Mouse (Mus musculus): ENCODE measurements around the gene Styk1. TPM values are rescaled to one million over a fixed set of nuclear protein-coding genes. Genes with fewer than 3 reads are reported as not detected.

Gene Styk1
- total RNA-seq, 2 experiments from 2014 or later, result 0.32 to 0.41 TPM

DNA sequence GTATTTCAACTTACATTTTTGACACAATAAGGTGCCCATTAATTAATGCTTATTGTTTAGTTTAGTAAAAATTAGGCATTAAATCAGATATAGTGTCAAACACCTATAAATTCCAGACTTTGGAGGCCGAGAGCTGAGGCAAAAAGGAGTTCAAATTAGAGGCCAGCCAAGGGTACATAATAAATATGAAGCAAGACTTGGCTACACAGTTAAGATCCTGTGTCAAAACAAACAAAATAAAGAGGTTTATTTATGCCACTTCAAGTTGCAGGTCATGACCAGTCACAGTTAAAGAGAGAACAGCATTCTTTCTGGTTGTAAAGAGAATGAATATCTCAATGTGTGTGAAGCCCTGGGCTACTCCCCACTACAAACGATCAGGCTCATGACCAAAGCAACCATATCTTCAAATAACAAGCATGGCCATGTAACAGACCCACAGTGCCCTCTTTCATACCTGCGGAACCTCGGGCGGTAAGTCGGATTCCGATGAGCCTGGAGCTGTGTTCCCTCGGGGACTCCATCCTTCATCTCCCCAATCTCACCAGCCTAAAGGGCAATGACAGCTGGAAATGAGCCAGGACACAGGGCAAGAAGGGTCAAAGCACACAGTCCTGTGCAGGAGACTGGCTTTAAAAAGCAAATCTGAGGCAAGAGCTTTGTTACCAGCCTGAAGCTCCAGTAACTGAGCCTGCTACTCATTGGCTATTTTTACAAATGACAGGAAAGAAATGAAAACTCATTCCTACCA, 16.6 kb upstream of the Styk1 start:
- no peak for DNase-seq (ENCODE audit: low spot score in 2 of 2)

DNA sequence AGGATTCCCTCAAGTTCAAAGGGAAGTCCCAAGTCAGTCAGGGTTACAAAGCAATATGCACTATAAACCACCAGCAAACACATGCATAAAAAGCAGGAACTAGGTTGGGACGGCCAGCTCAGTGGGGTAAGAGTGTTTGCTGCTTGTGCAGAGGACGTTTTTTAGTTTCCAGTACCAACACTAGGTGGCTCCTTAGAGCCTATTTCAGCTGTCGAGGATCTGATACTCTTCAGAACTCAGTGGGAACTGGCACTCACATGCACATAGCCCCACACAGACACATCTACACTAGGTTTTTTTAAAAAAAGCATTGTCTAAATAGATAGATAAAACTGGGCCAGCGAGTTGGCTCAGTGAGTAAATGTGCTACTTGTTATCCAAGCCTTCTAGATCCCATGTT, 13.7 kb upstream of the Styk1 start:
- peak in 1 of 2 experiments; percentile 70 for DNase-seq (ENCODE audit: low spot score in 2 of 2)

DNA sequence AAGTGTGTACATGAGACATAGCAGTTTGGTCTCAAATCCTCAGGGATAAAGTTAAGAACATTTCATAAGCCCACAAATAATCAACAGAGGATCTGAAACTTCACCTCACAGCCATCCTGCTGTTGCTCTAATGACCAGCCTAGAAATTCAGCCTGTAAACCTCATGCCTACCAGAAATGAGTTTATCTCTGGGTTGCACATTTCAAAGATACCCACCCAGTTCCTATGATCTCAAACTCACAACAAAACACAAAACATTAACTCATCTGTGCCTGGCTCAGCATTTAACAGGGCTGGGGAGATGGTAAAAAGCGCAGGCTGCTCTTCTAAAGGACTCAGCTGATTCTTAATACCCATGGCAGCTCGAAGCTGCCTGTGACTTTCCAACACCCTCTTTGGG, 11.0 kb upstream of the Styk1 start:
- DNase-seq (ENCODE audit: low spot score in 2 of 2), result no peak

- DNase-seq (ENCODE audit: low spot score in 2 of 2), result no peak
Measured at GRCm38 (mm10) chr6:131362987-131363765, 9.8 kb upstream of the Styk1 start.

DNA sequence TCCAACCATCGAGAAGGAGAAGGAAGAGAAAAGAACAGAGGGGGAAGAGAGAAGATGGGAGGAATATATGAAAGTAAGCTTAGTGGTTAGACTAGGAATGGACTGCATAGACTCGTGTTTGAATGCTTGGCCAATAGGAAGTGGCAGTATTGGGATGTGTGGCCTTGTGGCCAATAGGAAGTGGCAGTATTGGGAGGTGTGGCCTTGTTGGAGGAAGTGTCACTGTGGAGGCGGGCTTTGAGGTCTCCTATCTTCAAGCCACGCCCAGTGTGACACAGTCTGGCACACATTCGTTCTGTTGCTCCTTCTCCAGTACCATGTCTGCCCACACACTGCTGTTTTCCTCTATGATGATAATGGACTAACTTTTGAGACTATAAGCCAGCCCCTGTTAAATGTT, 7.3 kb upstream of the Styk1 start:
- peak in 1 of 2 experiments; percentile 43 for DNase-seq (ENCODE audit: low spot score in 2 of 2)

- DNase-seq (ENCODE audit: low spot score in 2 of 2), result no peak
Measured at GRCm38 (mm10) chr6:131359543-131359942, 6.1 kb upstream of the Styk1 start.

GRCm38 (mm10) chr6:131354913-131355312, 1.5 kb upstream of the Styk1 start:
- no peak for DNase-seq (ENCODE audit: low spot score in 2 of 2)

GRCm38 (mm10) chr6:131347026-131347425, 6.4 kb downstream of the Styk1 start:
- no peak for DNase-seq (ENCODE audit: low spot score in 2 of 2)

GRCm38 (mm10) chr6:131344346-131344745, 9.1 kb downstream of the Styk1 start:
- DNase-seq (ENCODE audit: low spot score in 2 of 2), result no peak

- DNase-seq (ENCODE audit: low spot score in 2 of 2), result no peak
Measured at GRCm38 (mm10) chr6:131340082-131340481, 13.3 kb downstream of the Styk1 start.

DNA sequence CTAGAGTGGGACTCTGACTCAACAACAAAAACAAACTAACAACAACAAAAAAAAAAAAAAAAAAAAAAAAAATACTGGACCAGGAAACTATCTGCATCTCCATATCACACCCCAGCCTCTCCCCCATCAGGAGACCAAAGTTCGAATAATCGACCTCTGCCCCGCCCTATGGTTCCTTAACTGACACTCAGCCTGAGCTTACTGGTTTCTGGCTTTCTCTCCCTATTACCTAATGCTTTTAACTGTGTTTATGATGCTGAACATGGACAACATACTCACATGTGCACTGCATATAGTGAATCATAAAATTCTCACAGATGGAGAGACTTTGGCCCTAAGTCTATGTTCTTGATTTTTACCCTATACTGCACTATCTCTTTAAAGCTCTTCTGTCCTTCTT, 14.1 kb downstream of the Styk1 start:
- DNase-seq (ENCODE audit: low spot score in 2 of 2), result no peak

DNA sequence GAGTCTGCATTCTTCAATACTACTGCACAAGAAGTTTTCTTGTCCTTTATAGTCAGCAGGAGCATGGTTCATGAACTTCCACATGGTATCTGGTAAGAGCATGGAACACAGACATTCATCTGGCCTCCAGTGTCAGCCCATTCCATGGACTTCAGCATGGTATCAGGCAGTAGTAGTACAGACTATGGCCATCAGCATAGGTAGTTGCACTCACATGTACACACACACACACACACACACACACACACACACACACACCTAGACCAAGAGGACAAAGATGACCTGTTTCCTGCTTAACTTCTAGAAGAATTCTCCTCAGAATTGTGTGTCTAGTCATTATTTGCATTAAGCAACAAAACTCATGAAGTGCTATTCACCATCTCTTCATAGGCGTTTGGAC, 14.6 kb downstream of the Styk1 start:
- no peak for DNase-seq (ENCODE audit: low spot score in 2 of 2)

GRCm38 (mm10) chr6:131327076-131327475, 26.3 kb downstream of the Styk1 start:
- DNase-seq (ENCODE audit: low spot score in 2 of 2), result no peak

GRCm38 (mm10) chr6:131321854-131322639, 31.4 kb downstream of the Styk1 start:
- no peak for DNase-seq (ENCODE audit: low spot score in 2 of 2)

- no peak for DNase-seq (ENCODE audit: low spot score in 2 of 2)
Measured at GRCm38 (mm10) chr6:131316155-131317101, 37.0 kb downstream of the Styk1 start.

GRCm38 (mm10) chr6:131308031-131308430, 45.4 kb downstream of the Styk1 start:
- no peak for DNase-seq (ENCODE audit: low spot score in 2 of 2)

- DNase-seq (ENCODE audit: low spot score in 2 of 2), result no peak
Measured at GRCm38 (mm10) chr6:131304776-131305175, 48.6 kb downstream of the Styk1 start.

DNA sequence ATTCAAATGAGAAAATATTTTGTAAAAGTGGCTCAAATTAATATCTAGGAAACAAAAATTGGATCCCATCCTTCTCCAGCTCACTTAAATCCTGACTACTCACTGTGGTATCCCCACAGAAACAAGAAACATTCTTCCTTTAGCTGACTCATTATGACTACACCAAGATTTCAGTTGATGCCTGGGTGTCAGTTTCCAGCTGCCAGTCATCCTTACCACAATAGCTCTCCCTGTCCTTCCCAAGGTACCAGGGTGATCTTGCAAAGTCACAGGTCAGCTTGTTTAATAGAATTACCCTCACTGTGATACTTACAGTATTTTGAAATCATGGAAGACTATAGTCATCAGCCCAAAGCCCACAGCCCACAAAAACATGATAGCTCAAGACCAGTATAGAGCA, 54.9 kb downstream of the Styk1 start:
- no peak for DNase-seq (ENCODE audit: low spot score in 2 of 2)

DNA sequence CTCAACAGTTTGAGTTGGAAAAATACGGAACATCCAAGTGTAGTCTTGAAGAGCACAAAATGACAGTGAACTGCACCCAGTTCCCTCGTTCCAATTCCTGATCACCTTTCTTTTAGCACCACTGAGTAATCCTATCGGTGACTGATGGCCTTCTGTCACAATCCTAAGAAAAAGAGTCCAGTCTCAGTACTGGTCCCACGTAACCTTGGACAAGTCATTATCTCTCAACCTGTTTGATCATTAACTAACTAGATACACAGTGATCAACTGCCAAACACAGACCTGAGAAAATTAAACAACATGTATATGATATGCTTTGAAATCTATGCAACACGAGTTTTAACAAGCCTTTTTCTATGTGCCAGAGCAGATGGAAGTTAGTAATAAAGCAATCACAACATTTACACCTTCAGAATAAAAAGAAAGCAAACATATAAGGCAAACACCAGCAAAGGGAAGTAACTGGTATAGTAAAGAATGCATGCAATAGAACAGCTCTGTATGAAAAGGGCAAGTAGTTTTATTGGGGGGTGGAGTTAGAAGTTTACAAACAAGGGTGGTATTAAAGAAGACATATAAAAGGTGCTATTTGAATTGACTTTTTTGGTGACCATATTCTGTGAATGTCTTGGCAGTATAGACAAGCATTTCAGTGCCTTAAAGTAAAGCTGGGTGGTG, 58.8 kb downstream of the Styk1 start:
- DNase-seq (ENCODE audit: low spot score in 2 of 2), result no peak

- no peak for DNase-seq (ENCODE audit: low spot score in 2 of 2)
Measured at GRCm38 (mm10) chr6:131293916-131294315, 59.5 kb downstream of the Styk1 start.
